Mouse (Mus musculus) testis, adult 2 months (tissue): Measurements from ENCODE around the gene G6pc.

Source experiments
- CTCF ChIP-seq: fragments of 200-500 bp; IDR thresholded peaks from 2 replicates; pipeline ENCODE4 v1.5.1; 2012; ENCODE audit warnings: low read depth, mild to moderate bottlenecking, inconsistent platforms, low read length, moderate library complexity; ENCODE audit not compliant: control insufficient read depth, insufficient read depth, insufficient replicate concordance
- POLR2A ChIP-seq: fragments of 200-500 bp; IDR thresholded peaks from 2 replicates; pipeline ENCODE4 v1.6.1; 2012; ENCODE audit warnings: low read depth, mild to moderate bottlenecking, inconsistent platforms, low read length, moderate library complexity; ENCODE audit not compliant: control insufficient read depth

- TF ChIP-seq CTCF (no peak), POLR2A (no peak)
These were observed 34.8 kb upstream of the G6pc start for GRCm38 (mm10) chr11:101332537-101332936.
